Mouse (Mus musculus) kidney, postnatal 0 days (tissue): ENCODE results near the gene Ust. TPM values are rescaled to one million over a fixed set of nuclear protein-coding genes. Genes with fewer than 3 reads are reported as not detected.
A peak's percentile ranks its signal among the peaks of the same experiment; 100 is the strongest.

ENCODE experiments used
- ATAC-seq: fragments of 200-750 bp; cut with Nextera tagmentation; replicated peaks from 2 replicates; pipeline ENCODE4 v1.8.0; 2017; ENCODE audit warnings: low read depth, moderate number of reproducible peaks, moderate TSS enrichment, moderate library complexity; ENCODE audit not compliant: low FRiP score
- DNase-seq: peaks from one replicate; pipeline ENCODE4 v3.0.0-alpha.2; 2016; ENCODE audit warnings: low spot score
- H3K27ac ChIP-seq: fragments of 300-500 bp; sonication (generic); 2 replicates; pipeline ENCODE4 v1.5.1; 2014; ENCODE audit warnings: mild to moderate bottlenecking
- H3K27me3 ChIP-seq: fragments of 300-500 bp; sonication (generic); 2 replicates; pipeline ENCODE4 v1.6.1; 2014; ENCODE audit warnings: low read length, mixed read lengths; ENCODE audit not compliant: insufficient read depth
- H3K36me3 ChIP-seq: fragments of 300-500 bp; sonication (generic); 2 replicates; pipeline ENCODE4 v1.6.1; 2014; ENCODE audit warnings: low read length, mixed read lengths; ENCODE audit not compliant: insufficient read depth
- H3K4me1 ChIP-seq: fragments of 300-500 bp; sonication (generic); replicated peaks from 2 replicates; pipeline ENCODE4 v1.6.1; 2014; ENCODE audit warnings: antibody characterized with exemption, low read length, mixed read lengths; ENCODE audit not compliant: insufficient read depth
- H3K4me2 ChIP-seq: fragments of 300-500 bp; sonication (generic); 2 replicates; pipeline ENCODE4 v1.6.1; 2014; ENCODE audit warnings: mild to moderate bottlenecking, low read length, moderate library complexity, mixed read lengths
- H3K4me3 ChIP-seq: fragments of 300-500 bp; sonication (generic); replicated peaks from 2 replicates; pipeline ENCODE4 v1.5.1; 2014; ENCODE audit warnings: low read depth, low read length
- H3K9ac ChIP-seq: fragments of 300-500 bp; sonication (generic); 2 replicates; pipeline ENCODE4 v1.6.1; 2014; ENCODE audit warnings: low read depth, low read length
- H3K9me3 ChIP-seq: fragments of 300-500 bp; sonication (generic); replicated peaks from 2 replicates; pipeline ENCODE4 v1.6.1; 2016; ENCODE audit warnings: low read length, inconsistent platforms, mixed read lengths
- CTCF ChIP-seq: IDR thresholded peaks from 2 replicates; pipeline ENCODE4 v1.5.1; 2016; ENCODE audit warnings: antibody characterized with exemption, low read depth, mild to moderate bottlenecking, moderate library complexity
- WGBS: fragments of 180-500 bp; shearing (Covaris S2); extraction: QIAGEN DNeasy Blood & Tissue Kit; methylation state at CpG from one replicate; pipeline ENCODE4 v1.1.7; 2014; 5-methylcytosine and 5-hydroxymethylcytosine counted together
- polyA plus RNA-seq: library from polyadenylated mRNA; unstranded; fragments of >200 nt; fragmentation: Nextera tagmentation; extraction: Ambion mirVana; gene quantifications from 2 replicates; pipeline ENCODE4 v1.2.1, GENCODE M21; 2015

Ust gene
- polyA plus RNA-seq, 1 experiment from 2014 or later: 4.5 TPM

DNA sequence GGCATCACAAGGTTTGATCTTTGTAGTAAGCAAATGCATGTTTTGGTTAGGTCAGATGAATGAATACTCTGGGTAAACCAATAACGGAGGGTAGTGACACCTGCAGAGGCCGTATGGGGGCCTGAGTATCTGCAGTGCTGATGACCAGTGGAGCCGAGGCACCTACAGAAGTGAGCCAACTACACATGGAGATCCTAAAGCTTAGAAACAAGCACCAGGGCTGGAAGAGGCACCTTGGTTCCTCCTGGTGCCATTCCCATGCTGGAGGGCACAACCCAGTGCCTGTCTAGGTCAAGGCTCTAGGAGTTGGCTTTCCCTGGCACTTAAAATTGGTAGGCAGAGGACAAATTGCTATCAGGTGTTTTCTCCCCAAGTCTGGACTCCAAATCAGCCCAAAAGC is 303.4 kb downstream of the Ust start:
- peaks cover 19% of the 10 kb centered on the region for H3K4me1 ChIP-seq
- H3K9ac ChIP-seq: no peak overlapping the region
- ATAC-seq (no peak), DNase-seq (no peak)
- no peaks in the 10 kb centered on the region for H3K36me3 ChIP-seq
- H3K4me2 ChIP-seq: no peak overlapping the region
- H3K4me3 ChIP-seq: no peak overlapping the region
- H3K27ac ChIP-seq: no peak overlapping the region
- no peaks in the 10 kb centered on the region for H3K9me3 ChIP-seq
- WGBS: 85% methylated on average over 3 of the region's 3 CpGs
- no peaks in the 10 kb centered on the region for H3K27me3 ChIP-seq
- TF ChIP-seq CTCF: no peak

DNA sequence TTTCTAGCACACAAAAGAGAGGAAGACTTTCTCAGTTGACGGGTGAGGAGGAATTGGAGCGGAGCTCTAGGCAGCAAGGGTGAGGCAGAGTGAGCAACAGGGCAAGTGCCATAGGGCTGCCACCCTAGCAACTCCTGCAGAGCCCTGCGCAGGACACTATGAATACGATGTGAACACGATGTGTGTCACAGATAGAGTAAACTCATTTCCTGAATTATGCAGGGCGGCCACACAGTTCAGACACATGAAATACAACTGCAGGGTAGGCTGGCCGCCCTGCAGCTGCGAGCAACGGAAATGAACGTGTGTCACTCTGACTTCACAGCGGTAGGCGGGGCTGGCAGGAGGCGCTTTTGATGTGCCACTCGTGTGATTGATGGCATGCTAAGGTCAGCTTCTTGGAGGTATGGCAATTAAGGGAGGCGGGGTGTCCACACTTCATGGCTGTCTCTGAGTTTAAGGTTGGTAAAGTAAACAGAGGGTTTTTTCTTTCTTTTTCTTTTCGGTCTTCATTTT is 304.7 kb downstream of the Ust start:
- Histone ChIP-seq H3K9me3 (no peaks in the 10 kb centered on the region), H3K36me3 (no peaks in the 10 kb centered on the region), H3K9ac (0 out of 2 replicates have a peak overlapping the region, but pooled peaks have one; percentile 19), H3K4me1 (peaks cover 19% of the 10 kb centered on the region), H3K4me2 (peak overlapping the region; percentile 44), H3K27me3 (no peaks in the 10 kb centered on the region), H3K27ac (no peak overlapping the region), H3K4me3 (no peak overlapping the region; the same call in 1 of the 2 replicates)
- 6% methylated on average over 16 of the region's 16 CpGs for WGBS
- ATAC-seq: peak; percentile 62; the same call in 1 of the 2 replicates
- peak; percentile 77 for DNase-seq
- no peak for TF ChIP-seq CTCF

DNA sequence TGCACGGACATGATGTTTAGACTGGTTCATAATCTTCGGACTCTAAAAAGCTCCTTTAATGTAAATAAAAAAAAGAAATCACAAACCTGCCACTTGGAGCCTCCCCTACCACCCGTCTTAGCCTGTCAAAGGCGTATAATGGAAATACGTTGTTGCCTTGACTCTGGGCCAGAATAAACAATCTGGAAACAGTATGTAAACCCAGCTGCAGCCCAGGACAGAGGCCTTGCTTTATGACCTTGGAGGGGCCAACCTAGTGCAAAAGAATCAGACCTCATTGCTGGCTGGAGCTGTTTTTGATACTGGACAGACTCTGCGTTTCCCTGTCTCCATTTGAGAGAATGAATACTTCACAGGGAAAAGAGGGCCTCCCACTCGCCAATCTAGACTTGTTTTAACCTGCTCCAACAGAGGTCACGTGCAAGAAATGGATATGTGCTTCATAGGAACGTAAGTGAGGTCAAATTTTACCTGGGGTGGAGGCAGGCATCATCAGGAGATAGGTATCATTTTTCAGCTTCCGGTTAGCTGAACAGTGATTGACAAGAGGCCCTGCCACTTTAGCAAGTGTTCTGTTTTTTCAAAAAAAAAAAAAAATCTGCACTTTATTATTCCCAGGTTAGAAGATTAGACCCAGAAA is 305.2 kb downstream of the Ust start:
- H3K27ac ChIP-seq: no peak overlapping the region
- H3K4me1 ChIP-seq: peaks cover 19% of the 10 kb centered on the region
- peak overlapping the region; percentile 44 for H3K4me2 ChIP-seq
- ATAC-seq: 0 out of 2 replicates have a peak, but pooled peaks have one; percentile 60
- no peak for TF ChIP-seq CTCF
- no peaks in the 10 kb centered on the region for H3K27me3 ChIP-seq
- H3K9me3 ChIP-seq: no peaks in the 10 kb centered on the region
- no peak overlapping the region for H3K4me3 ChIP-seq
- 0 out of 2 replicates have a peak overlapping the region, but pooled peaks have one; percentile 19 for H3K9ac ChIP-seq
- 24% methylated on average over 10 of the region's 10 CpGs for WGBS
- H3K36me3 ChIP-seq: no peaks in the 10 kb centered on the region
- peak; percentile 37 for DNase-seq

DNA sequence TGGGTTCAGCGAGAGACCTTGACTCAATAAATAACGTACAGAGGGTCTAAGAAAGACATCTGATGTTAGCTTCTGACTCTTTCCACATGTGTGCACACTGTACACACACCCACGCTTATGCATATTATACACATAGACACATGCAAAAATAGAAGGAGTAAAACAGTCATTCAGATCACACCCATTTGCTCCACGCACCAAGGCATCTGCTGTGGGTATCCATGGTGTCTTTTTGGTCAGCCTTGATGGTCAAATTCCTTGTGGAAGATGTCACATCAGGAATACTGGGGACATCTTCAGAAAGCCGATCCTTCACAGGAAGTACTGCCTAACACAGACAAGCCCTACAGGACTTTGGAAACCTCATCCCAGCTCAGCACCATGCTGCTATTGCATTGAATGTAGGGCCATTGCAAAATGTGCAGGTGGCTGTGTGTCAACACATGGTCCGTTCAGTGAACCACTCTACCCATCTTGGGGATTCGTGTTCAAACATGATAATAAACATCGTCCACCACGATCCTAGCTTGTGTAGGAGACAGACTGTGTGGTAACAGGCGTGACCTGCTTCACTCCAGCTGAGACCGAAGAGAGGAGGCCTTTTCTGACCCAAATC is 305.9 kb downstream of the Ust start:
- Histone ChIP-seq H3K4me1 (peaks cover 19% of the 10 kb centered on the region), H3K9ac (no peak overlapping the region), H3K4me3 (no peak overlapping the region), H3K36me3 (no peaks in the 10 kb centered on the region), H3K4me2 (no peak overlapping the region), H3K27me3 (no peaks in the 10 kb centered on the region), H3K9me3 (no peaks in the 10 kb centered on the region), H3K27ac (no peak overlapping the region)
- WGBS: 61% methylated on average over 11 of the region's 11 CpGs
- TF ChIP-seq CTCF: no peak
- DNase-seq: no peak
- ATAC-seq: no peak

DNA sequence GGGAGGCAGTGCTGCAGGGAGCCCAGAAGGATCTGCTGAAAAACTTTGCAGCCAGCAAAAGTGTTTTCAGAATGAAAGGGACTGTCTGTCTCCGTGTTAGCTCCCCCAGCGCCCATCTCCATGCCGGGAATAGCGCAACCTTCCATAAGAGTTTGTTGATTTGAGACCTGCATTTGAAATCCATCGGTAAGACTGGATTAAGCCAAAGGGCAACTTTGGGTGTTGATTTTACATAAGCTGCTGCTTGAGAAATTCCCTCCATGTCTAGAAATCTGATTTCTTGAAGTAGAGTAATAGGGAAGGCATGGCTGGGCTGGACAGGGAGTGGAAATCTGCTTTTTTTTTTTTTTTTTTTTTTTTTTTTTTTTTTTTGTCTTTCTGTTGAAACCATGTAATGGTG is 306.9 kb downstream of the Ust start:
- ATAC-seq (no peak), DNase-seq (no peak)
- Histone ChIP-seq H3K9me3 (no peaks in the 10 kb centered on the region), H3K36me3 (no peaks in the 10 kb centered on the region), H3K4me3 (no peak overlapping the region), H3K27me3 (no peaks in the 10 kb centered on the region), H3K9ac (no peak overlapping the region), H3K4me1 (peaks cover 19% of the 10 kb centered on the region), H3K4me2 (no peak overlapping the region), H3K27ac (no peak overlapping the region)
- TF ChIP-seq CTCF: no peak
- WGBS: 85% methylated on average over 5 of the region's 5 CpGs

DNA sequence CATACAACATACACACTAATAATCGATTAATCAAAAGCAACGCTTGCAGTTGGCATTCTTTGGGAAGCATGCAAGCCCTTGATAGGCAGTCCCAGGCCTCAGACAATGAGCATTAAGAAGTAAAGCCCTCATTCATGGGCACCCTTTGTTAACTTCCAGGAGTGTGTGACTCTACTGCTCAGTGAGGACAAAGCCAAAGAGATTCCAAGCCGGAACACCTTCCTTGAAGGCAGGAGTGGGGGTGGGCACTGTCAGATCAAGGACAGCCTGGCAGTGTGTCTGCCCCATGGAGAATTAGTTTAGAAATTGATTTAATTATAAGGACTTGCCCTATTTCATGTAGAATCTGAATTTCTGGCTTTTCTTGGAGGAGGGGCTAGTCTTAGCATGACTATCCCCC is 308.3 kb downstream of the Ust start:
- WGBS: 91% methylated on average over 3 of the region's 3 CpGs

More for the DNA sequence above, 308.3 kb downstream of the Ust start:
- Histone ChIP-seq H3K4me1 (peaks cover 19% of the 10 kb centered on the region), H3K27ac (no peak overlapping the region), H3K36me3 (no peaks in the 10 kb centered on the region), H3K4me2 (no peak overlapping the region), H3K9me3 (no peaks in the 10 kb centered on the region), H3K27me3 (no peaks in the 10 kb centered on the region), H3K9ac (no peak overlapping the region), H3K4me3 (no peak overlapping the region)
- ATAC-seq (no peak), DNase-seq (no peak)
- TF ChIP-seq CTCF: no peak
